Mouse (Mus musculus) lung, embryonic 14.5 days (tissue): Measurements from ENCODE around the gene Foxp1. TPM values are rescaled to one million over a fixed set of nuclear protein-coding genes. Genes with fewer than 3 reads are reported as not detected.

Experiments used
- ATAC-seq: fragments of 200-750 bp; cut with Nextera tagmentation; 2 replicates; pipeline ENCODE4 v1.8.0; 2017; ENCODE audit warnings: mild to moderate bottlenecking, moderate TSS enrichment, moderate library complexity; ENCODE audit not compliant: insufficient read depth
- DNase-seq: peaks from one replicate; pipeline ENCODE4 v3.0.0-alpha.2; 2015
- H3K27ac ChIP-seq: fragments of 300-500 bp; sonication (generic); 2 replicates; pipeline ENCODE4 v1.5.1; 2014; ENCODE audit warnings: low read depth, mild to moderate bottlenecking, moderate library complexity
- H3K27me3 ChIP-seq: fragments of 300-500 bp; sonication (generic); 2 replicates; pipeline ENCODE4 v1.6.1; 2014; ENCODE audit warnings: low read length, control low read depth; ENCODE audit not compliant: insufficient read depth
- H3K36me3 ChIP-seq: fragments of 300-500 bp; sonication (generic); 2 replicates; pipeline ENCODE4 v1.6.1; 2014; ENCODE audit warnings: control low read depth; ENCODE audit not compliant: insufficient read depth
- H3K4me1 ChIP-seq: fragments of 300-500 bp; sonication (generic); 2 replicates; pipeline ENCODE4 v1.6.1; 2014; ENCODE audit warnings: antibody characterized with exemption, control low read depth; ENCODE audit not compliant: insufficient read depth
- H3K4me2 ChIP-seq: fragments of 300-500 bp; sonication (generic); 2 replicates; pipeline ENCODE4 v1.6.1; 2014; ENCODE audit warnings: mild to moderate bottlenecking
- H3K4me3 ChIP-seq: fragments of 300-500 bp; sonication (generic); 2 replicates; pipeline ENCODE4 v1.5.1; 2014; ENCODE audit warnings: low read depth, low read length
- H3K9ac ChIP-seq: fragments of 300-500 bp; sonication (generic); 2 replicates; pipeline ENCODE4 v1.6.1; 2014
- H3K9me3 ChIP-seq: fragments of 300-500 bp; sonication (generic); 2 replicates; pipeline ENCODE4 v1.6.1; 2016; ENCODE audit warnings: low read depth, low read length, control low read depth
- CTCF ChIP-seq: IDR thresholded peaks from 2 replicates; pipeline ENCODE4 v1.5.1; 2016; ENCODE audit warnings: antibody characterized with exemption, low read depth
- whole genome bisulfite sequencing: fragments of 180-500 bp; shearing (Covaris S2); extraction: QIAGEN DNeasy Blood & Tissue Kit; methylation state at CpG from one replicate; pipeline ENCODE4 v1.1.7; 2014; 5-methylcytosine and 5-hydroxymethylcytosine counted together
- polyA plus RNA-seq: library from polyadenylated mRNA; unstranded; fragments of >200 nt; fragmentation: Nextera tagmentation; extraction: Ambion mirVana; gene quantifications from 2 replicates; pipeline ENCODE4 v1.2.1, GENCODE M21; 2014

Gene Foxp1
- polyA plus RNA-seq, 1 experiment from 2014 or later = 111 TPM

DNA sequence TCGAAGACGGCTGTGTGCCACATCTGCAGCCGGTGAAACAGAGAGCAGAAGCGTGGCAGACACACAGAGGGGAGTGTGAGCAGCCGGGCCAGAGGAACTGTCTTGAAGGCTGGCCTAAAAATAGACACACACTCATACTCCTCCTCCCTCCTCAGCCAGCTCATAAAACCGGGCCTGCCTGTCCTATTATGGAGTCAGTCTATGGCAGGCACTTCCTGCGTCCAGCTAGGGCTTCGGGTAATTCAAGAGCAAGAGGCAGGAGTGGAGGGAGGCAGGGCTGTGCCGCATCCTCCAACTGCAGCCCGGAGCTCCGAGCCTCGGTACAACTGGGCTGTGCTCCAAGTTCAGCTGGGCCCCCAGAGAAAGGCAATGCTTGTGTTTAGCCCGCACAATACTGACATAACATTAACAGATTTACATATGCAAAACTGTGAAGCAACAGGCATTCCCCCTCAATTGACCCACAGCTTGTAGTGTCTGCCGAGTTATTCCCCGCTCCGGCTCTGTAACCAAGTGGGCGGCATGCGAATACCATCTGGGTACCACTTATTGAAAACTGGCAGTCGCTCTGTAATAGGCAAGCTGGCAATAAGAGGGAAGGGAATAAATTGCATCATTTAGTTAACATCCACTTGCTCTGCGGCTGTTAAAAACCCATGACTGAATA lies 37.2 kb downstream of the Foxp1 start:
- Histone ChIP-seq H3K36me3 (no peaks in the 10 kb centered on the region), H3K4me1 (peaks cover 35% of the 10 kb centered on the region), H3K27ac (peak overlapping the region; percentile 95), H3K9ac (peak overlapping the region; percentile 31), H3K27me3 (no peaks in the 10 kb centered on the region), H3K9me3 (no peaks in the 10 kb centered on the region), H3K4me2 (peak overlapping the region; percentile 55), H3K4me3 (peak overlapping the region; percentile 4; the same call in 1 of the 2 replicates)
- no peak for TF ChIP-seq CTCF
- DNase-seq (peak; percentile 91), ATAC-seq (peak; percentile 98)
- WGBS = 25% methylated on average over 20 of the region's 20 CpGs

- ATAC-seq = no peak
- DNase-seq = no peak
- 30% methylated on average over 8 of the region's 8 CpGs for WGBS
- Histone ChIP-seq H3K4me1 (peaks cover 33% of the 10 kb centered on the region), H3K4me2 (peak overlapping the region; percentile 55), H3K27me3 (no peaks in the 10 kb centered on the region), H3K9me3 (no peaks in the 10 kb centered on the region), H3K9ac (peak overlapping the region; percentile 31), H3K4me3 (peak overlapping the region; percentile 4; the same call in 1 of the 2 replicates), H3K36me3 (no peaks in the 10 kb centered on the region), H3K27ac (peak overlapping the region; percentile 95)
- no peak for TF ChIP-seq CTCF
Measured at GRCm38 (mm10) chr6:99484884-99485216, 37.7 kb downstream of the Foxp1 start.

- no peaks in the 10 kb centered on the region for H3K27me3 ChIP-seq
- H3K36me3 ChIP-seq = no peaks in the 10 kb centered on the region
- no peaks in the 10 kb centered on the region for H3K9me3 ChIP-seq
- no peak overlapping the region for H3K9ac ChIP-seq
- DNase-seq (peak; percentile 49), ATAC-seq (no peak)
- no peak overlapping the region for H3K4me3 ChIP-seq
- no peak for TF ChIP-seq CTCF
- peak overlapping the region; percentile 55; the same call in 1 of the 2 replicates for H3K4me2 ChIP-seq
- peak overlapping the region; percentile 95 for H3K27ac ChIP-seq
- peaks cover 33% of the 10 kb centered on the region for H3K4me1 ChIP-seq
- 62% methylated on average over 7 of the region's 7 CpGs for WGBS
Measured at GRCm38 (mm10) chr6:99484197-99484725, 38.3 kb downstream of the Foxp1 start.

DNA sequence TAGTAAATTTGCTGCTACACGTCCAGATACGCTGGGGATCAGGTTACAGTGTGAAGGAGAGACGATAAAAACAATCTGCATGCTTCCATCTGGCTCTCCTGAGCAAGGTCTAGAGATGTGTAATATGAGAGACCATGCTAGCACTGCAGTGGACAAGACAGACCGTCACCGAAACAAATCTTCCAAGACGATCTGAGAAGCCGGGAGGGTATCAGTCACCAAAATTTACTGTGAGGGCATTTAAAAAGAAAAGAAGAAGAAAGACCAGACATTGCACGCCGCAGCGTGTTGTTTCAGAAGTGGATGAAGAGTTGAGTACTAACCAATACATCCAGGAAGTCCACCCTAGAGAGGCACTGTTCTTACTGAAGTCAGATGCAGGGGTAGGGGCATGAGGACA lies 39.0 kb downstream of the Foxp1 start:
- H3K27me3 ChIP-seq = no peaks in the 10 kb centered on the region
- H3K9me3 ChIP-seq = no peaks in the 10 kb centered on the region
- no peak overlapping the region for H3K4me3 ChIP-seq
- 41% methylated on average over 10 of the region's 10 CpGs for WGBS
- H3K36me3 ChIP-seq = no peaks in the 10 kb centered on the region
- ATAC-seq = no peak
- H3K4me2 ChIP-seq = no peak overlapping the region
- H3K9ac ChIP-seq = peak overlapping the region; percentile 23; the same call in 1 of the 2 replicates
- peaks cover 32% of the 10 kb centered on the region for H3K4me1 ChIP-seq
- TF ChIP-seq CTCF = no peak
- no peak for DNase-seq
- peak overlapping the region; percentile 60; the same call in 1 of the 2 replicates for H3K27ac ChIP-seq

GRCm38 (mm10) chr6:99481568-99481967 lies 41.0 kb downstream of the Foxp1 start:
- no peaks in the 10 kb centered on the region for H3K27me3 ChIP-seq
- DNase-seq = no peak
- 55% methylated on average over 7 of the region's 7 CpGs for WGBS
- no peak overlapping the region for H3K9ac ChIP-seq
- no peaks in the 10 kb centered on the region for H3K36me3 ChIP-seq
- peaks cover 29% of the 10 kb centered on the region for H3K4me1 ChIP-seq
- H3K4me3 ChIP-seq = no peak overlapping the region
- no peak overlapping the region for H3K4me2 ChIP-seq
- no peak overlapping the region for H3K27ac ChIP-seq
- no peaks in the 10 kb centered on the region for H3K9me3 ChIP-seq
- no peak for ATAC-seq
- no peak for TF ChIP-seq CTCF

DNA sequence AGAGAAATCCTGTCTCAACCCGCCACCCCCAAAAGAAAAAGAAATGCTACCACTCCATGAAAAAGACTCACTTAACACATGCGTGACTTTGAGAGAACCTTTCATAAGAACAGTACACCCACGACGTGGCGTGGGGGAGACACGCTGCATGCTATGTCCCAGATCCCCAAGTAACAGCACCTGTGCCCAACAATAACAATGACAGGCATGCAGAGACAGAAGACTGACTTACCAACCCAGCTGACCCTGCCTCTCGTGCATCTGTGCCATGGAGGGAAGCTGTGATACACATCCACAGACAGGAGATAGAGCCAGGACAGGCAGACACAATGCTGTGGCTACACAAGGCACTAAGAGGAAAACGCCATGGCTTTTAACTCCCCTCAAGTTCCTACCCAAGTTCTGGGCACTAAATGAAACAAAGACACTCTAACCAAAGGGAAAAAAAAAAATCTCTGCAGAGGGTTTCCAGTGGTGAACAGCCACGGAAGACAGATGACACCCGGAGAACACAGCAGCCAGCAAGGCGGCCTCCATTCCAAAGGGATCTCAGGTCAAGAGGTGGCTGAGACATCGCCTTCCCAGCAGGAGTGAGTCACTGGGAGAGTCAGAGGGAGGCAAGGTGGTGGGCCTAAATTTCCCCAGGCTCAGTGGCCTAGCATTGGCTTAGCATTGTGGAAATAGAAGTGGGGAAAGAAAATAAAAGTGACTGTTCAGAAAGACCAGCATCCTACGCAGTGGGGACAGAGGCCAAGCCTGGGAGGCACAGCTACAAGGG lies 43.5 kb downstream of the Foxp1 start:
- 75% methylated on average over 13 of the region's 13 CpGs for WGBS
- H3K27ac ChIP-seq = no peak overlapping the region
- H3K4me2 ChIP-seq = no peak overlapping the region
- H3K4me1 ChIP-seq = peaks cover 10% of the 10 kb centered on the region
- no peak for TF ChIP-seq CTCF
- no peak overlapping the region for H3K9ac ChIP-seq
- ATAC-seq = no peak
- H3K9me3 ChIP-seq = no peaks in the 10 kb centered on the region
- H3K4me3 ChIP-seq = no peak overlapping the region
- H3K36me3 ChIP-seq = no peaks in the 10 kb centered on the region
- no peak for DNase-seq
- H3K27me3 ChIP-seq = no peaks in the 10 kb centered on the region

- Histone ChIP-seq H3K9me3 (no peaks in the 10 kb centered on the region), H3K4me3 (no peak overlapping the region), H3K4me2 (no peak overlapping the region), H3K27me3 (no peaks in the 10 kb centered on the region), H3K36me3 (no peaks in the 10 kb centered on the region), H3K4me1 (no peaks in the 10 kb centered on the region), H3K27ac (no peak overlapping the region), H3K9ac (no peak overlapping the region)
- DNase-seq (no peak), ATAC-seq (no peak)
- TF ChIP-seq CTCF = no peak
- 67% methylated on average over 9 of the region's 9 CpGs for WGBS
Measured at GRCm38 (mm10) chr6:99475040-99475439, 47.5 kb downstream of the Foxp1 start.
